Mouse (Mus musculus) hindbrain, embryonic 14.5 days (tissue): ENCODE data around the gene Ap1ar. TPM values are rescaled to one million over a fixed set of nuclear protein-coding genes. Genes with fewer than 3 reads are reported as not detected.
A peak's percentile ranks its signal among the peaks of the same experiment; 100 is the strongest.

Experiments
- ATAC-seq: fragments of 200-750 bp; cut with Nextera tagmentation; 2 replicates; pipeline ENCODE4 v1.8.0; 2017; ENCODE audit warnings: moderate number of reproducible peaks, mild to moderate bottlenecking, moderate TSS enrichment, moderate library complexity; ENCODE audit not compliant: low FRiP score
- DNase-seq: peaks from one replicate; pipeline ENCODE4 v3.0.0-alpha.2; 2015; ENCODE audit warnings: low spot score
- H3K27ac ChIP-seq: fragments of 300-500 bp; sonication (generic); 2 replicates; pipeline ENCODE4 v1.5.1; 2014; ENCODE audit warnings: mild to moderate bottlenecking, moderate library complexity
- H3K27me3 ChIP-seq: fragments of 300-500 bp; sonication (generic); 2 replicates; pipeline ENCODE4 v1.6.1; 2014; ENCODE audit warnings: mild to moderate bottlenecking, low read length, mixed read lengths; ENCODE audit not compliant: control insufficient read depth, insufficient read depth
- H3K36me3 ChIP-seq: fragments of 300-500 bp; sonication (generic); replicated peaks from 2 replicates; pipeline ENCODE4 v1.6.1; 2014; ENCODE audit not compliant: control insufficient read depth, insufficient read depth
- H3K4me1 ChIP-seq: fragments of 300-500 bp; sonication (generic); replicated peaks from 2 replicates; pipeline ENCODE4 v1.6.1; 2014; ENCODE audit warnings: antibody characterized with exemption, low read length, mixed read lengths; ENCODE audit not compliant: control insufficient read depth, insufficient read depth
- H3K4me2 ChIP-seq: fragments of 300-500 bp; sonication (generic); replicated peaks from 2 replicates; pipeline ENCODE4 v1.6.1; 2014; ENCODE audit warnings: mild to moderate bottlenecking, moderate library complexity
- H3K4me3 ChIP-seq: fragments of 300-500 bp; sonication (generic); replicated peaks from 2 replicates; pipeline ENCODE4 v1.5.1; 2014; ENCODE audit warnings: mild to moderate bottlenecking, low read length
- H3K9ac ChIP-seq: fragments of 300-500 bp; sonication (generic); 2 replicates; pipeline ENCODE4 v1.6.1; 2014
- H3K9me3 ChIP-seq: fragments of 300-500 bp; sonication (generic); 2 replicates; pipeline ENCODE4 v1.6.1; 2016; ENCODE audit warnings: low read length; ENCODE audit not compliant: control insufficient read depth
- WGBS: fragments of 180-500 bp; shearing (Covaris S2); extraction: QIAGEN DNeasy Blood & Tissue Kit; methylation state at CpG from one replicate; pipeline ENCODE4 v1.1.7; 2014; 5-methylcytosine and 5-hydroxymethylcytosine counted together
- polyA plus RNA-seq: library from polyadenylated mRNA; unstranded; fragments of >200 nt; fragmentation: Nextera tagmentation; extraction: Ambion mirVana; gene quantifications from 2 replicates; pipeline ENCODE4 v1.2.1, GENCODE M21; 2014

The Ap1ar gene
- polyA plus RNA-seq, 1 experiment from 2014 or later = 100.0 TPM

DNA sequence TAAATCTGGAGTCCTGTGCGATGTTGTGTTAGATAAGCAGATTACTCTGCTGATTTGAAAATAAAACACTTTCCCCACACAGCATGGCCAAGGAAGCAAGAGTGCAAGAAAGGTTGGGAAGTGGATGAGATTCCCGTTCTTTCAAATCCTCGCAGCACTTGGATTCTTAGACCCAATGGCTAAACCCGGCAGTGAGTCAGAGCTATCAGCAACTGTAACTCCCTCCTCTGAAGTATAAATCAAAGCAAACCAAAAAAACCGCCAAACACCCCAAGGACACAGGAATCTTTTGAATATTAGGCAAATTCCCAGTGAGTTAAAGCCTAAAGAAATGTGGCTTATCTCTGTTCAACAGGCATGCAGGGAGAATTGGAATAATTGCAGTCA is 6.6 kb upstream of the Ap1ar start:
- H3K4me2 ChIP-seq = no peak overlapping the region
- no peak overlapping the region for H3K27ac ChIP-seq
- no peak overlapping the region for H3K9ac ChIP-seq
- H3K4me3 ChIP-seq = no peak overlapping the region
- no peaks in the 10 kb centered on the region for H3K36me3 ChIP-seq
- 0 out of 2 replicates have a peak, but pooled peaks cover 4% of the 10 kb centered on the region for H3K9me3 ChIP-seq
- ATAC-seq = no peak
- no peaks in the 10 kb centered on the region for H3K4me1 ChIP-seq
- WGBS = 87% methylated on average over 5 of the region's 5 CpGs
- DNase-seq = no peak
- no peaks in the 10 kb centered on the region for H3K27me3 ChIP-seq

DNA sequence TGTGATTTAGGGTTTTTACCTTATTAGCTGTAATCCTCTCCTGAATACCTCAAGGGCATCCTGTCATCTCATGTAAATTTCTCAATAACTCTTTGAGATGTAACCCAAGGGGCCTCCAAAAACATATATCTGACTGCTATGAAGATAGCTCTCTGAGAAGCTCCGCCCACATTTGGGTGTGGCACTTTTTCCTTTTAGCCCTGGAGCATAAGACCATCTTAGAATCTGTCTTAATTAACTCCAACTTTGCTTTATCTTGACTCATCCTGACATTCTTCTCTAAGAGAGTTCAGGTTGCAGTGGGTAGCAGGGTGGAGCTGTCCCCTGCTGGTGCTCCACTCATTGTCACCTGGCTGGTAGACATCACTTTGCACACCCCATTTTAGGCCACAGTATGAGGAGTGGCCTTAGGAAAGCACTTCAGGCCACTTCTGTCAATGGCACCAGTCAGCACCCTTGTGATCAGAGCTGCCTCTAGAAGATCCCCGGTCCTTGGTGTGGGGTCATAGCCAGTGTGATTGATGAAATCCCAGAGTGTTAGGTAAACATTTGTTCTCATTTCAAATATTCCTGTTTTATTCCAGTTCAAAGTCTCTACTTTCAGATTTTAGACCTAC is 6.1 kb upstream of the Ap1ar start:
- Histone ChIP-seq H3K9ac (no peak overlapping the region), H3K4me2 (no peak overlapping the region), H3K27me3 (no peaks in the 10 kb centered on the region), H3K27ac (no peak overlapping the region), H3K4me3 (no peak overlapping the region), H3K9me3 (0 out of 2 replicates have a peak, but pooled peaks cover 4% of the 10 kb centered on the region), H3K4me1 (0 out of 2 replicates have a peak, but pooled peaks cover 1% of the 10 kb centered on the region), H3K36me3 (no peaks in the 10 kb centered on the region)
- DNase-seq (no peak), ATAC-seq (no peak)
- 88% methylated on average over 2 of the region's 2 CpGs for WGBS

DNA sequence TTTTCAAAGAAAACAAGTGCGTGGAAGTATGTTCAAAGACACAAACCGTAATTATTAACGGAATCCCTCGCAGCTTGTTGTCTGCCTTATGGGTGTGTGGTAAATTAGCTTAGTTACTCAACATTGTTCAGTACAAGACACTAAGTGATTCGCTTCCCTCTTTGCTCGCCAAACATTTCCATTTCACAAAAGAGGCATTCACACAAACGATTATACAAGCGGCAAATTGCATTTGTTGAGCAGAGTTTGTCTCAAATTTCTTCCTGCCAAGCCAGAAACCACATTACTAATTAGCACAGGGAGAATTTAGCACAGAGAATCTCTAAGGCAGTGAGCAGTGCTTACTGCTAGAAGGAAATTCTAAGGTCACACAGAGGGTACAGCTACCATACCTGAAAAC is 4.6 kb upstream of the Ap1ar start:
- no peak for ATAC-seq
- DNase-seq = no peak
- Histone ChIP-seq H3K9me3 (0 out of 2 replicates have a peak, but pooled peaks cover 4% of the 10 kb centered on the region), H3K9ac (no peak overlapping the region), H3K27me3 (0 out of 2 replicates have a peak, but pooled peaks cover 1% of the 10 kb centered on the region), H3K4me1 (peaks cover 7% of the 10 kb centered on the region), H3K27ac (no peak overlapping the region), H3K36me3 (no peaks in the 10 kb centered on the region), H3K4me2 (no peak overlapping the region), H3K4me3 (no peak overlapping the region)
- WGBS = 82% methylated on average over 8 of the region's 8 CpGs

- Histone ChIP-seq H3K36me3 (0 out of 2 replicates have a peak, but pooled peaks cover under 1% of the 10 kb centered on the region), H3K4me3 (peak overlapping the region; percentile 95), H3K27ac (peak overlapping the region; percentile 89), H3K4me2 (peak overlapping the region; percentile 84), H3K9me3 (no peaks in the 10 kb centered on the region), H3K4me1 (peaks cover 27% of the 10 kb centered on the region), H3K9ac (peak overlapping the region; percentile 95), H3K27me3 (0 out of 2 replicates have a peak, but pooled peaks cover 2% of the 10 kb centered on the region)
- ATAC-seq (no peak), DNase-seq (peak; percentile 35)
- 33% methylated on average over 8 of the region's 8 CpGs for WGBS
Observed at GRCm38 (mm10) chr3:127837972-127838644, 785 bp upstream of the Ap1ar start.

DNA sequence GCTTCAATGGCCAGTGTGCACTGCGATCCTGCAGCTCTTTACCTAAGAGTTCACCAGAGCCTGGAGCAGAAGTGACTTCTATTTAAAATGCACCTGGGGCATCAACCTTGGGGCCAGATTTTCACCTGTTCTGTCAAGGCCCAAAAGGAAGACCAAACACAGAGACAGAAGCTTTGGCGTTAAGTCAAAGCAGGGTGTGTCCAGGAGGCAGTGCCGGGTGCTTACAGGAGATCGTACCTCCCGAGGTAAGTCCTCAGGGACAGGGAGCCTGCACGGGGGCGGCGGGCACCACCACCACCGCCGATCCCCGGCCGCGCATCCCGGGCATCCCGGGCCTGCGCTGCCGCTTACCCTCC is 547 bp downstream of the Ap1ar start:
- Histone ChIP-seq H3K4me2 (peak overlapping the region; percentile 84), H3K36me3 (0 out of 2 replicates have a peak, but pooled peaks cover 13% of the 10 kb centered on the region), H3K4me3 (peak overlapping the region; percentile 95), H3K4me1 (peaks cover 27% of the 10 kb centered on the region), H3K9ac (peak overlapping the region; percentile 95), H3K27ac (peak overlapping the region; percentile 89), H3K9me3 (no peaks in the 10 kb centered on the region), H3K27me3 (0 out of 2 replicates have a peak, but pooled peaks cover 2% of the 10 kb centered on the region)
- WGBS = under 1% methylated on average over 17 of the region's 17 CpGs
- DNase-seq (no peak), ATAC-seq (no peak; the same call in 1 of the 2 replicates)

DNA sequence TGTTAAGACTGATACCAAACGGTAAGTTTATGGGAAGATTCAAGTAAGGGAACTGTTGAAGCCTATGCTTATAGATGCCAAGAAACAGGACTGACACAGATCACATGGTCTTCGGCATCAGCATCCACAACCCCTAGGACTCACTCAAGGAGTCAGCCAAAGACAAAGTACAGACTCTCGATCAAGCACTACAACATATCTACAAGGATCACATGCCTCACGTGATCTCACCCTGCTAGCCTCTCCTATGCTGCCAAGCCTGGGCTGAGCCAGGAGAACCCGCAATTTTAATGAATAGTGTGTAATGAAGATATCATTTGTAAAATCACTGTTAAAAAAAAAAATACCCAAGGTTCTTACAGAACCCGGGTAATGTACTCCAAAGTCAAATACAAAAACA is 1.7 kb downstream of the Ap1ar start:
- peaks cover 27% of the 10 kb centered on the region for H3K4me1 ChIP-seq
- 86% methylated on average over 6 of the region's 6 CpGs for WGBS
- DNase-seq (no peak), ATAC-seq (no peak)
- H3K9ac ChIP-seq = peak overlapping the region; percentile 9; the same call in 1 of the 2 replicates
- H3K27ac ChIP-seq = no peak overlapping the region
- H3K27me3 ChIP-seq = 0 out of 2 replicates have a peak, but pooled peaks cover 2% of the 10 kb centered on the region
- H3K9me3 ChIP-seq = no peaks in the 10 kb centered on the region
- peaks cover 20% of the 10 kb centered on the region; the same call in 1 of the 2 replicates for H3K36me3 ChIP-seq
- peak overlapping the region; percentile 84 for H3K4me2 ChIP-seq
- H3K4me3 ChIP-seq = 0 out of 2 replicates have a peak overlapping the region, but pooled peaks have one; percentile 95

GRCm38 (mm10) chr3:127834040-127834439 is 3.3 kb downstream of the Ap1ar start:
- 81% methylated on average over 4 of the region's 4 CpGs for WGBS
- no peak for ATAC-seq
- peaks cover 27% of the 10 kb centered on the region for H3K4me1 ChIP-seq

GRCm38 (mm10) chr3:127831079-127831478 is 6.2 kb downstream of the Ap1ar start:
- Histone ChIP-seq H3K9ac (no peak overlapping the region), H3K4me1 (peaks cover 21% of the 10 kb centered on the region), H3K9me3 (no peaks in the 10 kb centered on the region), H3K36me3 (peaks cover 21% of the 10 kb centered on the region; the same call in 1 of the 2 replicates), H3K27ac (no peak overlapping the region), H3K4me2 (no peak overlapping the region), H3K27me3 (no peaks in the 10 kb centered on the region), H3K4me3 (no peak overlapping the region)
- ATAC-seq (no peak), DNase-seq (no peak)
- 72% methylated on average over 6 of the region's 6 CpGs for WGBS

More at GRCm38 (mm10) chr3:127834040-127834439, 3.3 kb downstream of the Ap1ar start:
- Histone ChIP-seq H3K4me3 (no peak overlapping the region), H3K27me3 (0 out of 2 replicates have a peak, but pooled peaks cover 2% of the 10 kb centered on the region), H3K9ac (no peak overlapping the region), H3K9me3 (no peaks in the 10 kb centered on the region), H3K4me2 (no peak overlapping the region), H3K27ac (no peak overlapping the region), H3K36me3 (peaks cover 21% of the 10 kb centered on the region; the same call in 1 of the 2 replicates)
- DNase-seq = no peak

- Histone ChIP-seq H3K27ac (no peak overlapping the region), H3K36me3 (peaks cover 21% of the 10 kb centered on the region; the same call in 1 of the 2 replicates), H3K9me3 (no peaks in the 10 kb centered on the region), H3K27me3 (no peaks in the 10 kb centered on the region), H3K4me3 (no peak overlapping the region), H3K4me2 (no peak overlapping the region), H3K4me1 (peaks cover 12% of the 10 kb centered on the region), H3K9ac (no peak overlapping the region)
- DNase-seq = no peak
- WGBS = 91% methylated on average over 10 of the region's 10 CpGs
- ATAC-seq = no peak
Observed at GRCm38 (mm10) chr3:127830183-127830582, 7.1 kb downstream of the Ap1ar start.
